19 mouse cellular contexts compared by ENCODE assay signal in genomic region chr1:92647026-92647425, GRCm38 (mm10). TPM values are rescaled to one million over a fixed set of nuclear protein-coding genes. Genes with fewer than 3 reads are reported as not detected.
"Had no signal": no experiment of that assay in that cellular context is flagged by ENCODE, and none has a peak within 500 bp of the region (broad histone marks: within the 10 kb centered on the region; RNA-seq: fewer than 3 reads in every experiment).

No protein-coding gene starts in this region.

- H3K4me3 ChIP-seq: lung, embryonic 15.5 days; midbrain, embryonic 13.5 days; midbrain, embryonic 15.5 days; neural tube, embryonic 12.5 days; stomach, embryonic 15.5 days had no signal

- H3K9me3 ChIP-seq: lung, embryonic 15.5 days; megakaryocyte, embryonic 14.5 days; midbrain, embryonic 13.5 days; midbrain, embryonic 15.5 days; neural tube, embryonic 12.5 days; stomach, embryonic 15.5 days had no signal

- H3K9ac ChIP-seq: lung, embryonic 15.5 days; midbrain, embryonic 15.5 days; neural tube, embryonic 12.5 days; stomach, embryonic 15.5 days had no signal

- H3K4me2 ChIP-seq: midbrain, embryonic 11.5 days; midbrain, embryonic 13.5 days; neural tube, embryonic 12.5 days; stomach, embryonic 15.5 days had no signal

- H3K27me3 ChIP-seq: lung, embryonic 15.5 days; neural tube, embryonic 12.5 days; stomach, embryonic 15.5 days had no signal

- H3K36me3 ChIP-seq: lung, embryonic 15.5 days; midbrain, embryonic 13.5 days; midbrain, embryonic 15.5 days; neural tube, embryonic 12.5 days; stomach, embryonic 15.5 days had no signal

- H3K27ac ChIP-seq: lung, embryonic 15.5 days; macrophage; midbrain, embryonic 13.5 days; midbrain, embryonic 15.5 days; neural tube, embryonic 12.5 days; stomach, embryonic 15.5 days; stomach, postnatal 0 days had no signal

RNA-seq across cellular contexts. Expression of gene Otos, which starts 1.6 kb away (rescaled TPM):
- total RNA-seq: midbrain, postnatal 0 days; monocyte, adult 5-6 weeks; neutrophil, adult 5-6 weeks had no signal
- polyA plus RNA-seq: lung, adult 2 months; macrophage; neural tube, embryonic 12.5 days; testis, adult 2 months had no signal

RNA-seq across cellular contexts. Expression of gene Olfr12, which starts 29.4 kb away (rescaled TPM):
- total RNA-seq: megakaryocyte progenitor cell, adult 5-6 weeks; midbrain, postnatal 0 days; monocyte, adult 5-6 weeks had no signal
- polyA plus RNA-seq: lung, adult 2 months; lung, embryonic 15.5 days; lung, postnatal 0 days; macrophage; midbrain, embryonic 15.5 days; midbrain, postnatal 0 days; neural tube, embryonic 12.5 days; neural tube, embryonic 14.5 days; spleen, adult 2 months; stomach, embryonic 15.5 days; stomach, postnatal 0 days; urinary bladder, adult 2 months had no signal

RNA-seq across cellular contexts. Expression of gene Olfr1410, which starts 41.4 kb away (rescaled TPM):
- total RNA-seq: megakaryocyte progenitor cell, adult 5-6 weeks; midbrain, postnatal 0 days; monocyte, adult 5-6 weeks; neutrophil, adult 5-6 weeks had no signal
- polyA plus RNA-seq: lung, adult 2 months; lung, embryonic 15.5 days; lung, postnatal 0 days; macrophage; midbrain, embryonic 11.5 days; midbrain, embryonic 13.5 days; midbrain, embryonic 15.5 days; midbrain, postnatal 0 days; neural tube, embryonic 12.5 days; neural tube, embryonic 14.5 days; spleen, adult 2 months; stomach, embryonic 15.5 days; stomach, postnatal 0 days; urinary bladder, adult 2 months had no signal

RNA-seq across cellular contexts. Expression of gene Olfr1411, which starts 52.8 kb away (rescaled TPM):
- total RNA-seq: megakaryocyte progenitor cell, adult 5-6 weeks; midbrain, postnatal 0 days; monocyte, adult 5-6 weeks; neutrophil, adult 5-6 weeks had no signal
- polyA plus RNA-seq: lung, adult 2 months; lung, embryonic 15.5 days; lung, postnatal 0 days; macrophage; midbrain, embryonic 11.5 days; midbrain, embryonic 13.5 days; midbrain, embryonic 15.5 days; midbrain, postnatal 0 days; neural tube, embryonic 12.5 days; neural tube, embryonic 14.5 days; spleen, adult 2 months; stomach, embryonic 15.5 days; stomach, postnatal 0 days; testis, adult 2 months; urinary bladder, adult 2 months had no signal
